Mouse (Mus musculus) intestine, embryonic 14.5 days (tissue): ENCODE data around the gene Atp11a. TPM values are rescaled to one million over a fixed set of nuclear protein-coding genes. Genes with fewer than 3 reads are reported as not detected.

Experiments
- ATAC-seq: fragments of 200-750 bp; cut with Nextera tagmentation; replicated peaks from 2 replicates; pipeline ENCODE4 v1.8.0; 2017; ENCODE audit warnings: low read depth, moderate number of reproducible peaks, moderate TSS enrichment, moderate library complexity; ENCODE audit not compliant: low FRiP score, low TSS enrichment
- DNase-seq: peaks from one replicate; pipeline ENCODE4 v3.0.0-alpha.2; 2018; ENCODE audit warnings: low spot score
- H3K27ac ChIP-seq: fragments of 300-500 bp; sonication (generic); 2 replicates; pipeline ENCODE4 v1.5.1; 2014; ENCODE audit warnings: low read depth, mild to moderate bottlenecking, control low read depth
- H3K27me3 ChIP-seq: fragments of 300-500 bp; sonication (generic); replicated peaks from 2 replicates; pipeline ENCODE4 v1.6.1; 2014; ENCODE audit warnings: low read length, control low read depth; ENCODE audit not compliant: control insufficient read depth, insufficient read depth
- H3K36me3 ChIP-seq: fragments of 300-500 bp; sonication (generic); 2 replicates; pipeline ENCODE4 v1.6.1; 2014; ENCODE audit warnings: low read length, control low read depth; ENCODE audit not compliant: control insufficient read depth, insufficient read depth
- H3K4me1 ChIP-seq: fragments of 300-500 bp; sonication (generic); replicated peaks from 2 replicates; pipeline ENCODE4 v1.6.1; 2014; ENCODE audit warnings: low read length, control low read depth, mixed read lengths; ENCODE audit not compliant: control insufficient read depth, insufficient read depth
- H3K4me2 ChIP-seq: fragments of 300-500 bp; sonication (generic); 2 replicates; pipeline ENCODE4 v1.6.1; 2014; ENCODE audit warnings: low read length
- H3K4me3 ChIP-seq: fragments of 300-500 bp; sonication (generic); 2 replicates; pipeline ENCODE4 v1.5.1; 2014; ENCODE audit warnings: low read depth, low read length, control low read depth, mixed read lengths
- H3K9ac ChIP-seq: fragments of 300-500 bp; sonication (generic); 2 replicates; pipeline ENCODE4 v1.6.1; 2014; ENCODE audit warnings: mild to moderate bottlenecking, low read length
- H3K9me3 ChIP-seq: fragments of 300-500 bp; sonication (generic); 2 replicates; pipeline ENCODE4 v1.6.1; 2016; ENCODE audit warnings: low read length, control low read depth; ENCODE audit not compliant: control insufficient read depth
- WGBS: fragments of 180-500 bp; shearing (Covaris S2); extraction: QIAGEN DNeasy Blood & Tissue Kit; methylation state at CpG from one replicate; pipeline ENCODE4 v1.1.7; 2014; 5-methylcytosine and 5-hydroxymethylcytosine counted together
- polyA plus RNA-seq: library from polyadenylated mRNA; unstranded; fragments of >200 nt; fragmentation: Nextera tagmentation; extraction: Ambion mirVana; gene quantifications from 2 replicates; pipeline ENCODE4 v1.2.1, GENCODE M21; 2014

Gene Atp11a
- polyA plus RNA-seq, 1 experiment from 2014 or later, result 26.4 TPM

DNA sequence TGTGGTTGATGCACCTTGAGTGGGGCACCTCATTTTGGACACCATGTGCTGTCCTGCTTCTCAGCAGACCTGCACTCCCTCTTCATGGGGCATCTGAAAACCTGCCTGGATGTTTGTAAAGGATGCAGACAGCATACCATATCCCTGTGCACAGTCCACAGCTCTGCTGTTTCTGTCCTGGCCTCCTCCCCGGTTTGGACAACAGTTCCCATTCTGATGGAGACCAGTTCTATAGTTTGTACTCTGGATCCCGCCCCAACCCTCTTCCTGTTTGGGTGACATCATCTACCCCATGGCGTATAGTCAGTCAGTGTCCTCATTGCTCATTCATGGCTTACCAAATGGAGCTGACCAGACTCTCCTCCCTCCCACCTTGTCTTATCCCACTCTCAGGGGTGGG lies 5.1 kb downstream of the Atp11a start:
- WGBS, result 67% methylated on average over 3 of the region's 3 CpGs
- H3K9ac ChIP-seq, result no peak overlapping the region
- no peak overlapping the region for H3K27ac ChIP-seq
- H3K4me2 ChIP-seq, result no peak overlapping the region
- peaks cover 18% of the 10 kb centered on the region for H3K4me1 ChIP-seq
- H3K36me3 ChIP-seq, result peaks cover 3% of the 10 kb centered on the region
- no peak overlapping the region for H3K4me3 ChIP-seq
- DNase-seq (no peak), ATAC-seq (no peak)
- H3K9me3 ChIP-seq, result no peaks in the 10 kb centered on the region
- no peaks in the 10 kb centered on the region for H3K27me3 ChIP-seq

GRCm38 (mm10) chr8:12763565-12764108 lies 6.8 kb downstream of the Atp11a start:
- DNase-seq (no peak), ATAC-seq (0 out of 2 replicates have a peak, but pooled peaks have one; percentile 17)
- peaks cover 5% of the 10 kb centered on the region for H3K36me3 ChIP-seq
- no peak overlapping the region for H3K4me2 ChIP-seq
- peaks cover 18% of the 10 kb centered on the region for H3K4me1 ChIP-seq
- no peak overlapping the region for H3K4me3 ChIP-seq
- H3K9ac ChIP-seq, result no peak overlapping the region
- H3K27ac ChIP-seq, result no peak overlapping the region
- no peaks in the 10 kb centered on the region for H3K27me3 ChIP-seq
- H3K9me3 ChIP-seq, result no peaks in the 10 kb centered on the region
- WGBS, result 74% methylated on average over 4 of the region's 4 CpGs

DNA sequence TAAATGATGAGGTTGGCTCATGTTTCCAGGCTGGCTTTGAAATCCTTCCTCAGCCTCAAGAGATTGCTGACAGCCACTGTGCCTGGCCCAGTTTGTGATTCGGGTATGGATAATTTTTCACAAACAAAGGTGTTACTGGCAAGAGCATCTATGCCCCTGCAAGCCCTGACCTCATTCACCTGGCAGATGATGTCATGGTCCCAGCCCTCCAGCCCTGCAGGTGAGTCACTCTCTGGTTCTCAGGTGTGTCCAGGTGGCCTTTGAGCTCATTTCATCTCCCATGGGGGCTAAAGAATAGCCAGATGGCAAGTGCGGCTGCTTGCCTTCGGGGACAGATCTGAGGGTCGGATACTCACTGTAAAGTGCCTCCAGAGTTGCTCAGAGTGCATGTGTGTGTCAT lies 8.2 kb downstream of the Atp11a start:
- no peak overlapping the region for H3K9ac ChIP-seq
- H3K4me1 ChIP-seq, result peaks cover 11% of the 10 kb centered on the region
- 83% methylated on average over 4 of the region's 4 CpGs for WGBS
- H3K27me3 ChIP-seq, result no peaks in the 10 kb centered on the region
- ATAC-seq, result no peak
- H3K9me3 ChIP-seq, result no peaks in the 10 kb centered on the region
- H3K4me3 ChIP-seq, result no peak overlapping the region
- H3K4me2 ChIP-seq, result no peak overlapping the region
- peaks cover 5% of the 10 kb centered on the region for H3K36me3 ChIP-seq
- H3K27ac ChIP-seq, result no peak overlapping the region
- no peak for DNase-seq

- ATAC-seq, result no peak; the same call in 1 of the 2 replicates
- Histone ChIP-seq H3K9ac (no peak overlapping the region), H3K36me3 (peaks cover 5% of the 10 kb centered on the region), H3K9me3 (no peaks in the 10 kb centered on the region), H3K4me3 (no peak overlapping the region), H3K4me2 (no peak overlapping the region), H3K27me3 (no peaks in the 10 kb centered on the region), H3K4me1 (0 out of 2 replicates have a peak, but pooled peaks cover 7% of the 10 kb centered on the region), H3K27ac (no peak overlapping the region)
- 92% methylated on average over 3 of the region's 3 CpGs for WGBS
- DNase-seq, result no peak
These were observed 10.4 kb downstream of the Atp11a start for GRCm38 (mm10) chr8:12767176-12767575.

DNA sequence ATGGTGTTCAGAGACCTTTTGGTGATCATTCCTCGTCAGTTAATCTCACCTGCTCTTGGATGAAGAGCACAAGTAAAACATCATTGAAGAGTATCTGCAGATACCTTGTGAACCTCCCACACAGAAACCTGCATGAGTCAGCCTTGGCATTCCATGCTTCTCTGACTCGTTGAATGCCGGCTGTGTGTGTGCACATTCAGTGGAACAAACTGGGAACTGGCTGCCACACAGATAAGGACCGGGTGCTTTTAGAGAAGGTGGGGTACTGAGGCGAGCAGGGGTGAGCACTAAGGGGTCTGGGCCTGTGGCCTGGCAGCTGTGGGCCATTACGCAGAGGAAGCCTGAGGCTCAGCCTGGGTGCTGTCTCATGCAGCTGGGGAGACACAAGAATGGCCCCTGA lies 11.9 kb downstream of the Atp11a start:
- WGBS, result 69% methylated on average over 6 of the region's 6 CpGs
- ATAC-seq (no peak), DNase-seq (no peak)
- no peak overlapping the region for H3K4me2 ChIP-seq
- H3K4me3 ChIP-seq, result no peak overlapping the region
- H3K9me3 ChIP-seq, result no peaks in the 10 kb centered on the region
- H3K36me3 ChIP-seq, result peaks cover 5% of the 10 kb centered on the region
- 0 out of 2 replicates have a peak, but pooled peaks cover 3% of the 10 kb centered on the region for H3K4me1 ChIP-seq
- no peak overlapping the region for H3K9ac ChIP-seq
- no peak overlapping the region for H3K27ac ChIP-seq
- no peaks in the 10 kb centered on the region for H3K27me3 ChIP-seq

- DNase-seq (no peak), ATAC-seq (no peak)
- Histone ChIP-seq H3K27ac (no peak overlapping the region), H3K9ac (no peak overlapping the region), H3K9me3 (no peaks in the 10 kb centered on the region), H3K4me2 (no peak overlapping the region), H3K4me3 (no peak overlapping the region), H3K36me3 (peaks cover 5% of the 10 kb centered on the region), H3K27me3 (no peaks in the 10 kb centered on the region), H3K4me1 (0 out of 2 replicates have a peak, but pooled peaks cover 3% of the 10 kb centered on the region)
- WGBS, result 93% methylated on average over 7 of the region's 7 CpGs
These were observed 12.5 kb downstream of the Atp11a start for GRCm38 (mm10) chr8:12769296-12769695.

DNA sequence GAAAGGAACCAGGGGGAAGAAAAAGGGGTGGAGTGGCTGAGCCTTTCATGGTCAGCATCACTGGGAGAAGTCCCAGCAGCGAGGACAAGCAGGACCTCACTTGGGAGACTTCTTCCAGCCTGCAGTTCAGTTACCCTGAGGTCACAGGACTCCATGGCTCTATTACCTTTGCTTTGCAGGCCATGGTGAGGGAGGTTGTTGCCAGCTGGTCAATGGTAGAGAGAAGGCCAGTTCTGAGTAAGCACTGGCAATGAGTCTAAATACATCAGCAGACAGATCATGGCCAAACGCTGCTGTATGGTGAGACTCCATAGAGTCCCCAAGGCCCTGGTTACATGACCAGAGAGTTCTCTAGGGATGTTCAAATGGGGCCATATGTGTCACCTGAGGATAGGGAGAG lies 15.5 kb downstream of the Atp11a start:
- WGBS, result 83% methylated on average over 2 of the region's 2 CpGs
- ATAC-seq (no peak), DNase-seq (no peak)
- H3K9me3 ChIP-seq, result no peaks in the 10 kb centered on the region
- H3K36me3 ChIP-seq, result no peaks in the 10 kb centered on the region
- no peak overlapping the region for H3K9ac ChIP-seq
- 0 out of 2 replicates have a peak, but pooled peaks cover 16% of the 10 kb centered on the region for H3K4me1 ChIP-seq
- no peak overlapping the region for H3K27ac ChIP-seq
- no peaks in the 10 kb centered on the region for H3K27me3 ChIP-seq
- H3K4me3 ChIP-seq, result no peak overlapping the region
- no peak overlapping the region for H3K4me2 ChIP-seq

DNA sequence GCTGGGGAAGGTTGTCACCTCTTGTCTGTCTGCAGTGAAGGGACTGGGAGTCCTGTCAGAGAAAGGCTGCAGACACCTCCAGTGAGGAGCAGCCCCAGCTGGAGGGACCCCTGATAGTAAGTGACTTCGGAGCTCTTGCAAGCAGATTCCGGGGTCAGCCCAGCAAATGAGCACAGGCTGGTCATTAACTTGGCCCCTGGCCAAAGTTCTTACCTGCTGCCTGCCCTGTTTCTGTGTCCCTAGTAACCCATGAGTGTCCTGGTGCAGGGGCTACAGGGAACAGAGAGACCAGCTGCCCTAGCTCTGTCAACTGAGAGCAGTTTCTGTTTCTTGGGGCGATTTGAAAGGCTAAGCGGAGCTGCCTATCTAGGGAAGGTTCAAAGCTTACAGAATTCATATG lies 17.1 kb downstream of the Atp11a start:
- ATAC-seq (no peak), DNase-seq (no peak)
- no peaks in the 10 kb centered on the region for H3K9me3 ChIP-seq
- H3K4me1 ChIP-seq, result peaks cover 19% of the 10 kb centered on the region; the same call in 1 of the 2 replicates
- no peaks in the 10 kb centered on the region for H3K36me3 ChIP-seq
- H3K4me2 ChIP-seq, result no peak overlapping the region
- WGBS, result 64% methylated on average over 4 of the region's 4 CpGs
- no peaks in the 10 kb centered on the region for H3K27me3 ChIP-seq
- no peak overlapping the region for H3K27ac ChIP-seq
- H3K4me3 ChIP-seq, result no peak overlapping the region
- no peak overlapping the region for H3K9ac ChIP-seq

DNA sequence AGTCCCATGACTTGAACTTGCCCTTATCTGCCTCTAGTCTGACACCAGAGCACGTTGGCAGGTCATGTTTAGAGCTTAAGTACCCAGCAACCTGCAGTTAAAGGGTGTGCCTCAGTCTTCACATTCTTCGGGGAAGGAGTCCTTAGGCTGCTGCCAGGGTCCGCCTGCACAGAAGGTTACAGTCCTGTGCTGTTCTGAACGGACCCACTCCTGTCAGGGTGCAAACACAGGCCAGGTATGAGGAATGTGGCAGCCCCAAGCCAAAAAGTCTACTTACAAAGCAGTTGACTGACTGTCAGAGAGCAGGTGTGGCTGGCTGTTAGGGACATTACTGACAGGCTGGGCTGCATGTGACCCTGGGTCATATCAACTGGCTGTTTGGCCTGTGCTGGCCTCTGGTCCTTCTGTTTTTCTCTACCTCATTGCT lies 18.1 kb downstream of the Atp11a start:
- Histone ChIP-seq H3K27ac (no peak overlapping the region), H3K9ac (no peak overlapping the region), H3K36me3 (no peaks in the 10 kb centered on the region), H3K4me3 (no peak overlapping the region), H3K9me3 (no peaks in the 10 kb centered on the region), H3K27me3 (no peaks in the 10 kb centered on the region), H3K4me1 (peaks cover 23% of the 10 kb centered on the region; the same call in 1 of the 2 replicates), H3K4me2 (no peak overlapping the region)
- DNase-seq, result no peak
- no peak for ATAC-seq
- 53% methylated on average over 4 of the region's 4 CpGs for WGBS
